8 mouse cellular contexts compared by ENCODE assay signal in genomic region chr8:61589972-61590391, GRCm38 (mm10).
A peak's percentile ranks its signal among the peaks of the same experiment; 100 is the strongest.
DNase-seq lines count a peak whose midpoint lies in the region; ATAC-seq and TF ChIP-seq lines count a peak whose summit lies in the region.

No protein-coding gene starts in this region.

- TF ChIP-seq EP300 in CH12.LX (IDR thresholded peaks at IDR 0.05; ENCODE audit: low read length), result no peak
- no peak for TF ChIP-seq EP300 in heart, adult 2 months (IDR thresholded peaks at IDR 0.05; ENCODE audit: insufficient read depth, low read depth, low read length)

- H3K27ac ChIP-seq in CH12.LX (ENCODE audit: insufficient read depth, low read depth), result no peak overlapping the region
- peak overlapping the region; percentile 60 for H3K27ac ChIP-seq in heart, adult 2 months
- H3K27ac ChIP-seq in kidney, embryonic 15.5 days, result peak overlapping the region; percentile 41; the same call in 1 of the 2 replicates
- H3K27ac ChIP-seq in midbrain, embryonic 13.5 days, result no peak overlapping the region

- H3K9me3 ChIP-seq in CH12.LX (replicated peaks; ENCODE audit: low read length), result no peaks in the 10 kb centered on the region
- H3K9me3 ChIP-seq in kidney, embryonic 15.5 days (replicated peaks), result no peaks in the 10 kb centered on the region
- H3K9me3 ChIP-seq in midbrain, embryonic 13.5 days, result no peaks in the 10 kb centered on the region

- peak overlapping the region; percentile 65 for H3K4me2 ChIP-seq in CH12.LX (ENCODE audit: insufficient read depth, low read depth, poor library complexity, severe bottlenecking)
- H3K4me2 ChIP-seq in kidney, embryonic 15.5 days, result peak overlapping the region; percentile 95
- H3K4me2 ChIP-seq in midbrain, embryonic 13.5 days (replicated peaks), result peak overlapping the region; percentile 93

- TF ChIP-seq RAD21 in CH12.LX (IDR thresholded peaks at IDR 0.05; ENCODE audit: low read depth, low read length), result no peak

- in situ Hi-C loops in CH12.LX (cut with MboI; ENCODE audit: low pct_ligation_motif_present, low pct_unique_long_range_greater_than_20kb, low sequenced_read_pairs), result no loop called here

- no peak for TF ChIP-seq CTCF in CH12.LX (conservative IDR thresholded peaks at IDR 0.05 in 1 of 2, IDR thresholded peaks at IDR 0.05 in 1 of 2; ENCODE audit: low read depth in 2 of 2, low read length in 2 of 2)
- TF ChIP-seq CTCF in heart, adult 2 months (IDR thresholded peaks at IDR 0.05), result no peak

- peak overlapping the region; percentile 53; the same call in 1 of the 2 replicates for H3K9ac ChIP-seq in CH12.LX (ENCODE audit: insufficient read depth, low read depth)
- H3K9ac ChIP-seq in heart, adult 2 months (ENCODE audit: low read depth, low read length), result peak overlapping the region; percentile 33
- peak overlapping the region; percentile 77 for H3K9ac ChIP-seq in kidney, embryonic 15.5 days
- peak overlapping the region; percentile 44; the same call in 1 of the 2 replicates for H3K9ac ChIP-seq in midbrain, embryonic 13.5 days (replicated peaks)

- peak; percentile 30 for ATAC-seq in kidney, embryonic 15.5 days (replicated peaks; ENCODE audit: low FRiP score)
- peak; percentile 54 for ATAC-seq in midbrain, embryonic 13.5 days

- TF ChIP-seq POLR2A in CH12.LX (IDR thresholded peaks at IDR 0.05; ENCODE audit: low read depth, low read length), result no peak
- no peak for TF ChIP-seq POLR2A in heart, adult 2 months (IDR thresholded peaks at IDR 0.05; ENCODE audit: insufficient read depth, low read depth, low read length)

- DNase-seq in CH12.LX (ENCODE audit: extremely low read depth) (no peak), adipocyte (ENCODE audit: low spot score) (peak; percentile 48)
- DNase-seq in heart, adult 2 months, result peak; percentile 38 to 42
- no peak for DNase-seq in layer of hippocampus, adult 11-12 months (ENCODE audit: low spot score)
- no peak for DNase-seq in layer of hippocampus, adult 9-11 months
- no peak for DNase-seq in frontal cortex, postnatal 14 days (ENCODE audit: low spot score in 2 of 2)

- peaks cover 14% of the 10 kb centered on the region in 2 experiments for H3K4me1 ChIP-seq in CH12.LX (ENCODE audit: control insufficient read depth in 1 of 2, insufficient read depth in 2 of 2)
- peaks cover 2% of the 10 kb centered on the region for H3K4me1 ChIP-seq in heart, adult 2 months (ENCODE audit: control insufficient read depth, insufficient read depth, low read length)
- H3K4me1 ChIP-seq in kidney, embryonic 15.5 days, result peaks cover 27% of the 10 kb centered on the region
- H3K4me1 ChIP-seq in midbrain, embryonic 13.5 days (replicated peaks), result peaks cover 36% of the 10 kb centered on the region

- H3K4me3 ChIP-seq in CH12.LX (replicated peaks in 1 of 3; ENCODE audit: low read depth in 2 of 3, low read length in 2 of 3, poor library complexity in 1 of 3), result peak overlapping the region in 2 of 3 experiments; percentile 25 to 61
- peak overlapping the region; percentile 13 for H3K4me3 ChIP-seq in heart, adult 2 months
- H3K4me3 ChIP-seq in kidney, embryonic 15.5 days (replicated peaks), result peak overlapping the region; percentile 74
- H3K4me3 ChIP-seq in midbrain, embryonic 13.5 days (replicated peaks), result peak overlapping the region; percentile 68

- H3K79me2 ChIP-seq in CH12.LX (replicated peaks; ENCODE audit: control insufficient read depth, extremely low read depth, insufficient read depth, poor library complexity, severe bottlenecking), result peaks cover 11% of the 10 kb centered on the region
- H3K79me2 ChIP-seq in heart, adult 2 months (replicated peaks; ENCODE audit: control insufficient read depth, insufficient read depth, low read length), result no peaks in the 10 kb centered on the region

- intact Hi-C loops in heart, adult 2 months (cut with DNase I), result loop anchor here (5.0 kb wide), 2 partner anchors 38 to 77 kb away; no protein-coding TSS in a partner anchor

- no peaks in the 10 kb centered on the region for H3K36me3 ChIP-seq in CH12.LX (replicated peaks in 1 of 2; ENCODE audit: control insufficient read depth in 1 of 2, insufficient read depth in 1 of 2, low read length in 1 of 2)
- no peaks in the 10 kb centered on the region for H3K36me3 ChIP-seq in heart, adult 2 months (ENCODE audit: control insufficient read depth, insufficient read depth, low read length)
- no peaks in the 10 kb centered on the region for H3K36me3 ChIP-seq in kidney, embryonic 15.5 days
- H3K36me3 ChIP-seq in midbrain, embryonic 13.5 days, result no peaks in the 10 kb centered on the region

- WGBS in heart, adult 2 months, result 31% methylated on average over 11 of the region's 11 CpGs
- 3% methylated on average over 11 of the region's 11 CpGs for WGBS in kidney, embryonic 15.5 days
- WGBS in midbrain, embryonic 13.5 days, result under 1% methylated on average over 11 of the region's 11 CpGs

- dilution Hi-C loops in CH12.LX (cut with MboI; ENCODE audit: extremely low pct_ligation_motif_present, extremely low pct_unique_long_range_greater_than_20kb, low sequenced_read_pairs), result no loop called here

- H3K27me3 ChIP-seq in CH12.LX (replicated peaks), result peaks cover 4% of the 10 kb centered on the region
- no peaks in the 10 kb centered on the region for H3K27me3 ChIP-seq in heart, adult 2 months (ENCODE audit: control insufficient read depth, insufficient read depth, low read length)
- no peaks in the 10 kb centered on the region for H3K27me3 ChIP-seq in kidney, embryonic 15.5 days
- H3K27me3 ChIP-seq in midbrain, embryonic 13.5 days, result no peaks in the 10 kb centered on the region

TF ChIP-seq in CH12.LX, 34 proteins besides CTCF, POLR2A, EP300 and RAD21:
- no peak for TF ChIP-seq ZC3H11A (IDR thresholded peaks at IDR 0.05; ENCODE audit: low read depth, low read length)
- TF ChIP-seq HCFC1 (IDR thresholded peaks at IDR 0.05; ENCODE audit: low read depth, low read length), result no peak
- no peak for TF ChIP-seq UBTF (IDR thresholded peaks at IDR 0.05; ENCODE audit: low read depth, low read length)

Comparison
In these comparisons a context has a peak if more than half of its experiments do, and no peak if none do; other contexts are left out.
1. DNase-seq: peak in adipocyte (single experiment) and heart, adult 2 months (2 of 2); none in CH12.LX (single experiment), layer of hippocampus, adult 11-12 months (single experiment), layer of hippocampus, adult 9-11 months (single experiment) and frontal cortex, postnatal 14 days (0 of 2).
2. H3K27ac ChIP-seq: peak in heart, adult 2 months (single experiment) and kidney, embryonic 15.5 days (single experiment); none in CH12.LX (single experiment) and midbrain, embryonic 13.5 days (single experiment).
3. H3K4me3 ChIP-seq: peak in every context shown above with its lines; median percentile 74 in kidney, embryonic 15.5 days; 68 in midbrain, embryonic 13.5 days; 43 in CH12.LX; 13 in heart, adult 2 months.
4. Peak in every context shown above with its lines, with median percentiles within 50 percentile points of each other: H3K4me2 ChIP-seq and H3K9ac ChIP-seq.